Mouse (Mus musculus): Measurements from ENCODE around the gene Gm12355. TPM values are rescaled to one million over a fixed set of nuclear protein-coding genes. Genes with fewer than 3 reads are reported as not detected.
A peak's percentile ranks its signal among the peaks of the same experiment; 100 is the strongest.

The Gm12355 gene
- total RNA-seq, 2 experiments from 2014 or later, result 12.8 to 16.2 TPM

GRCm38 (mm10) chr11:98602090-98602690 is 23.3 kb downstream of the Gm12355 start:
- DNase-seq, result no peak

GRCm38 (mm10) chr11:98599291-98599690 is 26.2 kb downstream of the Gm12355 start:
- DNase-seq, result no peak

GRCm38 (mm10) chr11:98598851-98599290 is 26.6 kb downstream of the Gm12355 start:
- DNase-seq, result no peak

- DNase-seq, result no peak
Observed at GRCm38 (mm10) chr11:98597991-98598390, 27.5 kb downstream of the Gm12355 start, which contains the start of gene Lrrc3c. TSS of gene Lrrc3c (plus strand) at chr11:98598291.

- DNase-seq, result no peak
Observed at GRCm38 (mm10) chr11:98597363-98597762, 28.1 kb downstream of the Gm12355 start.

- no peak for DNase-seq
Observed at GRCm38 (mm10) chr11:98595955-98596354, 29.5 kb downstream of the Gm12355 start.

- no peak for DNase-seq
Observed at GRCm38 (mm10) chr11:98595473-98595872, 30.0 kb downstream of the Gm12355 start.

GRCm38 (mm10) chr11:98595021-98595420 is 30.4 kb downstream of the Gm12355 start:
- no peak for DNase-seq

- no peak for DNase-seq
Observed at GRCm38 (mm10) chr11:98590548-98591445, 34.7 kb downstream of the Gm12355 start.

- DNase-seq, result no peak
Observed at GRCm38 (mm10) chr11:98589306-98589705, 36.2 kb downstream of the Gm12355 start.

GRCm38 (mm10) chr11:98588833-98589281 is 36.6 kb downstream of the Gm12355 start:
- no peak for DNase-seq

GRCm38 (mm10) chr11:98587684-98588546 is 37.5 kb downstream of the Gm12355 start:
- peak; percentile 52 to 53 for DNase-seq

GRCm38 (mm10) chr11:98586892-98587563 is 38.4 kb downstream of the Gm12355 start, which contains the start of gene Ormdl3:
TSS of gene Ormdl3 (minus strand) at chr11:98587368.
- peak; percentile 97 to 98 for DNase-seq

GRCm38 (mm10) chr11:98586087-98586891 is 39.2 kb downstream of the Gm12355 start:
- peak in 1 of 2 experiments; percentile 30 for DNase-seq

GRCm38 (mm10) chr11:98584629-98585177 is 40.8 kb downstream of the Gm12355 start:
- no peak for DNase-seq

- no peak for DNase-seq
Observed at GRCm38 (mm10) chr11:98584146-98584545, 41.3 kb downstream of the Gm12355 start.

GRCm38 (mm10) chr11:98583571-98583970 is 41.9 kb downstream of the Gm12355 start:
- DNase-seq, result no peak

- DNase-seq, result no peak
Observed at GRCm38 (mm10) chr11:98583265-98583552, 42.3 kb downstream of the Gm12355 start.

GRCm38 (mm10) chr11:98582551-98583264 is 42.8 kb downstream of the Gm12355 start:
- no peak for DNase-seq

- no peak for DNase-seq
Observed at GRCm38 (mm10) chr11:98582030-98582388, 43.5 kb downstream of the Gm12355 start.
